Mouse (Mus musculus) CH12.LX (cell line): ENCODE measurements around the gene Xrcc2. TPM values are rescaled to one million over a fixed set of nuclear protein-coding genes. Genes with fewer than 3 reads are reported as not detected.
"Not testable (repeated sequence)": the region's sequence is repeated elsewhere in the genome, so short reads cannot be mapped to it uniquely, and the experiment has no call there.

Source experiments
- DNase-seq: peaks from one replicate; pipeline ENCODE4 v3.0.0-alpha.2; 2013; ENCODE audit errors: extremely low read depth
- H3K27ac ChIP-seq: 2 replicates; pipeline ENCODE4 v1.5.1; 2012; ENCODE audit warnings: low read depth, mild to moderate bottlenecking, control low read depth, moderate library complexity; ENCODE audit not compliant: insufficient read depth
- H3K27me3 ChIP-seq: replicated peaks from 2 replicates; pipeline ENCODE3; 2012; ENCODE audit warnings: inconsistent platforms
- H3K36me3 ChIP-seq, 2 experiments: replicated peaks in 1 of 2; 2 replicates each; pipeline versions ENCODE3 to v1.6.1; 2012; ENCODE audit warnings: inconsistent platforms in 1 of 2, low read length in 1 of 2, mild to moderate bottlenecking in 1 of 2, mixed read lengths in 1 of 2, moderate library complexity in 1 of 2; ENCODE audit not compliant: control insufficient read depth in 1 of 2, insufficient read depth in 1 of 2
- H3K4me1 ChIP-seq, 2 experiments: 2 replicates each; pipeline ENCODE4 v1.6.1; 2012; ENCODE audit warnings: inconsistent platforms in 1 of 2, moderate library complexity in 1 of 2; ENCODE audit not compliant: insufficient read depth in 2 of 2, control insufficient read depth in 1 of 2
- H3K4me2 ChIP-seq: 2 replicates; pipeline ENCODE4 v1.6.1; 2012; ENCODE audit warnings: low read depth, mild to moderate bottlenecking, control low read depth; ENCODE audit not compliant: poor library complexity, insufficient read depth, severe bottlenecking
- H3K4me3 ChIP-seq, 3 experiments: fragments of 150-350 bp in 1 of 3; sonication (generic) in 1 of 3; replicated peaks in 1 of 3; 2 replicates each; pipeline versions ENCODE3 to v1.5.1; 2011 to 2012; ENCODE audit warnings: low read depth in 2 of 3, low read length in 2 of 3, mild to moderate bottlenecking in 2 of 3, moderate library complexity in 2 of 3, control low read depth in 1 of 3, improper control_type of control experiment in 1 of 3, inconsistent platforms in 1 of 3, mixed read lengths in 1 of 3; ENCODE audit not compliant: poor library complexity in 1 of 3
- H3K79me2 ChIP-seq: replicated peaks from 2 replicates; pipeline ENCODE4 v1.6.1; 2012; ENCODE audit warnings: mild to moderate bottlenecking, moderate library complexity; ENCODE audit not compliant: control insufficient read depth, poor library complexity, insufficient read depth, severe bottlenecking; ENCODE audit errors: extremely low read depth
- H3K9ac ChIP-seq: 2 replicates; pipeline ENCODE4 v1.6.1; 2012; ENCODE audit warnings: low read depth, mild to moderate bottlenecking, control low read depth, moderate library complexity; ENCODE audit not compliant: insufficient read depth
- H3K9me3 ChIP-seq: replicated peaks from 2 replicates; pipeline ENCODE3; 2012; ENCODE audit warnings: low read length, inconsistent platforms, mixed read lengths
- BHLHE40 ChIP-seq: IDR thresholded peaks from 2 replicates; pipeline ENCODE4 v1.6.1; 2011; ENCODE audit warnings: mild to moderate bottlenecking, low read depth, low read length, improper control_type of control experiment
- CHD2 ChIP-seq: IDR thresholded peaks from 2 replicates; pipeline ENCODE4 v1.6.1; 2011; ENCODE audit warnings: low read length, improper control_type of control experiment
- CTCF ChIP-seq, 2 experiments: IDR thresholded peaks in 1 of 2; conservative IDR thresholded peaks in 1 of 2; 2 replicates each; pipeline ENCODE4 v1.5.1; 2011 to 2012; ENCODE audit warnings: low read depth in 2 of 2, low read length in 2 of 2, improper control_type of control experiment in 1 of 2, inconsistent platforms in 1 of 2, mild to moderate bottlenecking in 1 of 2, moderate library complexity in 1 of 2
- E2F4 ChIP-seq: IDR thresholded peaks from 2 replicates; pipeline ENCODE4 v1.6.1; 2011; ENCODE audit warnings: low read depth, low read length, improper control_type of control experiment; ENCODE audit not compliant: insufficient replicate concordance
- ELF1 ChIP-seq: IDR thresholded peaks from 2 replicates; pipeline ENCODE4 v1.6.1; 2014; ENCODE audit warnings: low read depth, mild to moderate bottlenecking, inconsistent platforms, low read length, improper control_type of control experiment
- EP300 ChIP-seq: IDR thresholded peaks from 2 replicates; pipeline ENCODE4 v1.6.1; 2011; ENCODE audit warnings: low read length, improper control_type of control experiment
- HCFC1 ChIP-seq: IDR thresholded peaks from 2 replicates; pipeline ENCODE4 v1.6.1; 2012; ENCODE audit warnings: low read depth, mild to moderate bottlenecking, inconsistent platforms, low read length, improper control_type of control experiment
- JUND ChIP-seq: conservative IDR thresholded peaks from 2 replicates; pipeline ENCODE4 v1.6.1; 2011; ENCODE audit warnings: low read depth, low read length, improper control_type of control experiment
- MAFK ChIP-seq: IDR thresholded peaks from 2 replicates; pipeline ENCODE4 v1.6.1; 2011; ENCODE audit warnings: low read length, improper control_type of control experiment; ENCODE audit not compliant: insufficient replicate concordance
- MAX ChIP-seq: IDR thresholded peaks from 2 replicates; pipeline ENCODE4 v1.6.1; 2011; ENCODE audit warnings: low read length, improper control_type of control experiment
- MXI1 ChIP-seq: IDR thresholded peaks from 2 replicates; pipeline ENCODE4 v1.6.1; 2011; ENCODE audit warnings: mild to moderate bottlenecking, low read depth, low read length, improper control_type of control experiment
- NELFE ChIP-seq: IDR thresholded peaks from 2 replicates; pipeline ENCODE4 v1.6.1; 2011; ENCODE audit warnings: low read depth, low read length, improper control_type of control experiment
- NRF1 ChIP-seq: IDR thresholded peaks from 2 replicates; pipeline ENCODE4 v1.6.1; 2014; ENCODE audit warnings: low read depth, mild to moderate bottlenecking, inconsistent platforms, low read length, improper control_type of control experiment, moderate library complexity
- PAX5 ChIP-seq: IDR thresholded peaks from 2 replicates; pipeline ENCODE4 v1.6.1; 2012; ENCODE audit warnings: low read length, inconsistent platforms, mixed read lengths
- POLR2A ChIP-seq: IDR thresholded peaks from 2 replicates; pipeline ENCODE4 v1.6.1; 2011; ENCODE audit warnings: low read depth, mild to moderate bottlenecking, improper control_type of control experiment, low read length
- POLR2AphosphoS2 ChIP-seq: IDR thresholded peaks from 2 replicates; pipeline ENCODE4 v1.6.1; 2011; ENCODE audit warnings: low read depth, low read length, improper control_type of control experiment
- RAD21 ChIP-seq: IDR thresholded peaks from 2 replicates; pipeline ENCODE4 v1.6.1; 2011; ENCODE audit warnings: low read depth, mild to moderate bottlenecking, low read length, improper control_type of control experiment, moderate library complexity
- SIN3A ChIP-seq: IDR thresholded peaks from 2 replicates; pipeline ENCODE4 v1.6.1; 2012; ENCODE audit warnings: low read length, improper control_type of control experiment, inconsistent platforms
- TBP ChIP-seq: conservative IDR thresholded peaks from 2 replicates; pipeline ENCODE4 v1.6.1; 2011; ENCODE audit warnings: low read depth, low read length, improper control_type of control experiment
- TCF12 ChIP-seq: IDR thresholded peaks from 2 replicates; pipeline ENCODE4 v1.6.1; 2014; ENCODE audit warnings: low read depth, mild to moderate bottlenecking, inconsistent platforms, low read length, improper control_type of control experiment
- USF1 ChIP-seq: IDR thresholded peaks from 2 replicates; pipeline ENCODE4 v1.6.1; 2014; ENCODE audit warnings: low read depth, mild to moderate bottlenecking, inconsistent platforms, low read length, improper control_type of control experiment
- ZC3H11A ChIP-seq: IDR thresholded peaks from 2 replicates; pipeline ENCODE4 v1.6.1; 2012; ENCODE audit warnings: low read depth, mild to moderate bottlenecking, inconsistent platforms, low read length, improper control_type of control experiment
- ZNF384 ChIP-seq: IDR thresholded peaks from 2 replicates; pipeline ENCODE4 v1.6.1; 2012; ENCODE audit warnings: low read depth, low read length, improper control_type of control experiment, inconsistent platforms
- dilution Hi-C: fragments of 300-500 bp; cut with MboI; formaldehyde crosslinking; loops from 2 replicates; pipeline ENCODE4 v1.14.3; 2020; ENCODE audit warnings: low sequenced_read_pairs; ENCODE audit not compliant: extremely low pct_unique_long_range_greater_than_20kb, extremely low pct_ligation_motif_present
- in situ Hi-C: fragments of 300-500 bp; cut with MboI; formaldehyde crosslinking; loops from 3 replicates; pipeline ENCODE4 v1.14.3; 2019; ENCODE audit warnings: low sequenced_read_pairs, low pct_ligation_motif_present, low pct_unique_long_range_greater_than_20kb, mixed read lengths
- polyA plus RNA-seq: library from polyadenylated mRNA; unstranded; fragments of >175 nt; gene quantifications from 2 replicates; pipeline ENCODE4 v1.2.1, GENCODE M21; 2012; ENCODE audit warnings: low read depth; ENCODE audit not compliant: insufficient read length
- total RNA-seq, 2 experiments: library from RNA; depleted of rRNA; stranded (reverse); fragments of 300-350 nt in 1 of 2; fragments of >200 nt in 1 of 2; gene quantifications; 2 replicates each; pipeline ENCODE4 v1.2.3; 2012 to 2014

Gene Xrcc2
- total and polyA plus RNA-seq, 3 experiments: 11.3 to 23.4 (median 13.0) TPM

GRCm38 (mm10) chr5:25751552-25751951, 45.9 kb upstream of the Xrcc2 start:
- in situ Hi-C loops (no loop called here), dilution Hi-C loops (no loop called here)
- Histone ChIP-seq H3K36me3 (no peaks in the 10 kb centered on the region), H3K4me2 (no peak overlapping the region), H3K27me3 (no peaks in the 10 kb centered on the region), H3K9me3 (no peaks in the 10 kb centered on the region), H3K79me2 (no peaks in the 10 kb centered on the region), H3K27ac (no peak overlapping the region), H3K4me1 (no peaks in the 10 kb centered on the region), H3K4me3 (no peak overlapping the region), H3K9ac (no peak overlapping the region)
- DNase-seq: no peak
- no peak for TF ChIP-seq CHD2
- no peak for TF ChIP-seq TBP
- no peak for TF ChIP-seq MXI1
- TF ChIP-seq USF1: no peak
- TF ChIP-seq BHLHE40: no peak
- no peak for TF ChIP-seq HCFC1

- dilution Hi-C loops: no loop called here
- H3K4me1 ChIP-seq: no peaks in the 10 kb centered on the region
These were observed 43.0 kb upstream of the Xrcc2 start for GRCm38 (mm10) chr5:25748613-25749012.

GRCm38 (mm10) chr5:25747904-25748303, 42.3 kb upstream of the Xrcc2 start:
- Histone ChIP-seq H3K36me3 (no peaks in the 10 kb centered on the region), H3K27me3 (no peaks in the 10 kb centered on the region), H3K4me1 (no peaks in the 10 kb centered on the region), H3K27ac (no peak overlapping the region), H3K9me3 (no peaks in the 10 kb centered on the region), H3K9ac (no peak overlapping the region), H3K4me3 (no peak overlapping the region), H3K79me2 (no peaks in the 10 kb centered on the region), H3K4me2 (no peak overlapping the region)
- in situ Hi-C loops: loop anchor here (10.0 kb wide), 1 partner anchor 563 kb away; the partner anchor contains the start of gene Galntl5
- no peak for DNase-seq
- dilution Hi-C loops: no loop called here
- TF ChIP-seq BHLHE40 (no peak), TCF12 (no peak), CTCF (conservative IDR thresholded peaks at IDR 0.05 in 1 of 2, IDR thresholded peaks at IDR 0.05 in 1 of 2; ENCODE audit: low read depth in 2 of 2, low read length in 2 of 2) (no peak), HCFC1 (no peak), NRF1 (no peak), POLR2A (no peak), NELFE (no peak), POLR2AphosphoS2 (no peak)

More at GRCm38 (mm10) chr5:25748613-25749012, 43.0 kb upstream of the Xrcc2 start:
- Histone ChIP-seq H3K9me3 (no peaks in the 10 kb centered on the region), H3K9ac (no peak overlapping the region), H3K4me2 (no peak overlapping the region), H3K79me2 (no peaks in the 10 kb centered on the region), H3K36me3 (no peaks in the 10 kb centered on the region), H3K27me3 (no peaks in the 10 kb centered on the region), H3K4me3 (no peak overlapping the region), H3K27ac (no peak overlapping the region)
- in situ Hi-C loops: loop anchor here (10.0 kb wide), 1 partner anchor 564 kb away; the partner anchor contains the start of gene Galntl5
- no peak for DNase-seq
- TF ChIP-seq JUND (no peak), CTCF (conservative IDR thresholded peaks at IDR 0.05 in 1 of 2, IDR thresholded peaks at IDR 0.05 in 1 of 2; ENCODE audit: low read depth in 2 of 2, low read length in 2 of 2) (no peak), MAFK (no peak), POLR2A (no peak), SIN3A (no peak), E2F4 (no peak), ZC3H11A (no peak), POLR2AphosphoS2 (no peak), ZNF384 (no peak), EP300 (no peak), ELF1 (no peak), PAX5 (no peak), RAD21 (no peak), MAX (no peak)

GRCm38 (mm10) chr5:25738902-25739301, 33.3 kb upstream of the Xrcc2 start:
- dilution Hi-C loops: not testable (repeated sequence)

More at GRCm38 (mm10) chr5:25738902-25739301, 33.3 kb upstream of the Xrcc2 start:
- H3K27me3 ChIP-seq, H3K36me3 ChIP-seq, H3K79me2 ChIP-seq, H3K4me3 ChIP-seq, in situ Hi-C loops, H3K4me2 ChIP-seq, H3K4me1 ChIP-seq, H3K27ac ChIP-seq, DNase-seq, H3K9me3 ChIP-seq, H3K9ac ChIP-seq: not testable (repeated sequence)
